Mouse (Mus musculus) embryo, embryonic 11 days (tissue): ENCODE measurements around the gene Srgap1.

Source experiments
- DNase-seq: peaks from one replicate; pipeline ENCODE4 v3.0.0-alpha.2; 2015

The Srgap1 gene

GRCm38 (mm10) chr10:121877906-121878305, 169.2 kb downstream of the Srgap1 start:
- no peak for DNase-seq

GRCm38 (mm10) chr10:121873063-121873489, 174.0 kb downstream of the Srgap1 start:
- DNase-seq = peak; percentile 39

GRCm38 (mm10) chr10:121869941-121870340, 177.2 kb downstream of the Srgap1 start:
- no peak for DNase-seq

GRCm38 (mm10) chr10:121868255-121868654, 178.9 kb downstream of the Srgap1 start:
- DNase-seq = no peak

GRCm38 (mm10) chr10:121865503-121866239, 181.4 kb downstream of the Srgap1 start:
- DNase-seq = peak; percentile 43

GRCm38 (mm10) chr10:121860924-121861323, 186.2 kb downstream of the Srgap1 start:
- no peak for DNase-seq

- DNase-seq = no peak
These were observed 187.1 kb downstream of the Srgap1 start for GRCm38 (mm10) chr10:121859803-121860571.

GRCm38 (mm10) chr10:121858911-121859310, 188.2 kb downstream of the Srgap1 start:
- no peak for DNase-seq

GRCm38 (mm10) chr10:121858086-121858485, 189.0 kb downstream of the Srgap1 start:
- DNase-seq = no peak

GRCm38 (mm10) chr10:121855863-121856446, 191.2 kb downstream of the Srgap1 start:
- no peak for DNase-seq

- peak; percentile 45 for DNase-seq
These were observed 193.7 kb downstream of the Srgap1 start for GRCm38 (mm10) chr10:121853385-121853808.

- no peak for DNase-seq
These were observed 197.6 kb downstream of the Srgap1 start for GRCm38 (mm10) chr10:121849496-121849895.

GRCm38 (mm10) chr10:121845677-121846076, 201.4 kb downstream of the Srgap1 start:
- DNase-seq = no peak

- DNase-seq = no peak
These were observed 209.8 kb downstream of the Srgap1 start for GRCm38 (mm10) chr10:121837166-121837898.

GRCm38 (mm10) chr10:121836507-121837165, 210.5 kb downstream of the Srgap1 start:
- peak; percentile 45 for DNase-seq

GRCm38 (mm10) chr10:121833443-121833842, 213.7 kb downstream of the Srgap1 start:
- no peak for DNase-seq

GRCm38 (mm10) chr10:121830335-121831307, 216.5 kb downstream of the Srgap1 start:
- no peak for DNase-seq

GRCm38 (mm10) chr10:121829800-121830303, 217.3 kb downstream of the Srgap1 start:
- no peak for DNase-seq

- no peak for DNase-seq
These were observed 218.1 kb downstream of the Srgap1 start for GRCm38 (mm10) chr10:121829034-121829433.

GRCm38 (mm10) chr10:121822674-121823073, 224.4 kb downstream of the Srgap1 start:
- no peak for DNase-seq

GRCm38 (mm10) chr10:121820846-121821245, 226.3 kb downstream of the Srgap1 start:
- DNase-seq = no peak
